Mouse (Mus musculus) ES-E14 (cell line): ENCODE measurements around the gene Gucy2d.

Experiments used
- HCFC1 ChIP-seq: IDR thresholded peaks from 2 replicates; pipeline ENCODE4 v1.6.1; 2012; ENCODE audit warnings: low read length, inconsistent platforms, borderline replicate concordance; ENCODE audit not compliant: insufficient read depth
- MAFK ChIP-seq: IDR thresholded peaks from 2 replicates; pipeline ENCODE4 v1.6.1; 2014; ENCODE audit warnings: mild to moderate bottlenecking, low read depth, low read length, inconsistent platforms; ENCODE audit not compliant: insufficient read depth
- ZC3H11A ChIP-seq: IDR thresholded peaks from 2 replicates; pipeline ENCODE4 v1.6.1; 2012; ENCODE audit warnings: low read depth, mild to moderate bottlenecking, inconsistent platforms, low read length, borderline replicate concordance

GRCm38 (mm10) chr7:98495591-98495990, 55.4 kb downstream of the Gucy2d start:
- TF ChIP-seq MAFK (no peak), ZC3H11A (no peak), HCFC1 (no peak)
